Mouse (Mus musculus) midbrain, embryonic 11.5 days (tissue): ENCODE results near the gene Kdelc2. TPM values are rescaled to one million over a fixed set of nuclear protein-coding genes. Genes with fewer than 3 reads are reported as not detected.

ENCODE experiments used
- ATAC-seq: fragments of 200-750 bp; cut with Nextera tagmentation; 2 replicates; pipeline ENCODE4 v1.8.0; 2017; ENCODE audit warnings: moderate TSS enrichment, moderate library complexity; ENCODE audit not compliant: low FRiP score
- DNase-seq: peaks from one replicate; pipeline ENCODE4 v3.0.0; 2015; ENCODE audit warnings: low spot score; ENCODE audit errors: missing footprints
- H3K27ac ChIP-seq: fragments of 300-500 bp; sonication (generic); 2 replicates; pipeline ENCODE4 v1.5.1; 2014; ENCODE audit warnings: low read depth, low read length
- H3K27me3 ChIP-seq: fragments of 300-500 bp; sonication (generic); 2 replicates; pipeline ENCODE4 v1.6.1; 2014; ENCODE audit warnings: mild to moderate bottlenecking, low read length, moderate library complexity, mixed read lengths; ENCODE audit not compliant: control insufficient read depth, insufficient read depth
- H3K36me3 ChIP-seq: fragments of 300-500 bp; sonication (generic); 2 replicates; pipeline ENCODE4 v1.6.1; 2014; ENCODE audit warnings: mild to moderate bottlenecking, low read length, moderate library complexity, mixed read lengths; ENCODE audit not compliant: control insufficient read depth, insufficient read depth
- H3K4me1 ChIP-seq: fragments of 300-500 bp; sonication (generic); 2 replicates; pipeline ENCODE4 v1.6.1; 2014; ENCODE audit warnings: low read length; ENCODE audit not compliant: control insufficient read depth, insufficient read depth
- H3K4me2 ChIP-seq: fragments of 300-500 bp; sonication (generic); 2 replicates; pipeline ENCODE4 v1.6.1; 2014; ENCODE audit warnings: mild to moderate bottlenecking, moderate library complexity
- H3K4me3 ChIP-seq: fragments of 300-500 bp; sonication (generic); 2 replicates; pipeline ENCODE4 v1.5.1; 2014; ENCODE audit warnings: low read depth, low read length
- H3K9ac ChIP-seq: fragments of 300-500 bp; sonication (generic); 2 replicates; pipeline ENCODE4 v1.6.1; 2014; ENCODE audit warnings: low read length
- H3K9me3 ChIP-seq: fragments of 300-500 bp; sonication (generic); 2 replicates; pipeline ENCODE4 v1.6.1; 2016; ENCODE audit warnings: low read length; ENCODE audit not compliant: control insufficient read depth
- WGBS: fragments of 180-500 bp; shearing (Covaris S2); extraction: QIAGEN DNeasy Blood & Tissue Kit; methylation state at CpG from one replicate; pipeline ENCODE4 v1.1.7; 2014; 5-methylcytosine and 5-hydroxymethylcytosine counted together
- polyA plus RNA-seq: library from polyadenylated mRNA; unstranded; fragments of >200 nt; fragmentation: Nextera tagmentation; extraction: Ambion mirVana; gene quantifications from 2 replicates; pipeline ENCODE4 v1.2.1, GENCODE M21; 2014

Kdelc2 gene
- polyA plus RNA-seq, 1 experiment from 2014 or later = 11.0 TPM

- Histone ChIP-seq H3K36me3 (no peaks in the 10 kb centered on the region), H3K27me3 (peaks cover 2% of the 10 kb centered on the region; the same call in 1 of the 2 replicates), H3K4me3 (no peak overlapping the region), H3K4me2 (no peak overlapping the region), H3K9me3 (no peaks in the 10 kb centered on the region), H3K4me1 (no peaks in the 10 kb centered on the region), H3K9ac (no peak overlapping the region), H3K27ac (no peak overlapping the region)
- DNase-seq (no peak), ATAC-seq (no peak)
- 77% methylated on average over 6 of the region's 6 CpGs for whole genome bisulfite sequencing
These were observed 37.4 kb upstream of the Kdelc2 start for GRCm38 (mm10) chr9:53346402-53346801.

- H3K36me3 ChIP-seq = no peaks in the 10 kb centered on the region
- no peak overlapping the region for H3K4me3 ChIP-seq
- H3K27me3 ChIP-seq = no peaks in the 10 kb centered on the region
- WGBS = 85% methylated on average over 1 of the region's 1 CpGs
- no peak overlapping the region for H3K9ac ChIP-seq
- H3K27ac ChIP-seq = no peak overlapping the region
- no peaks in the 10 kb centered on the region for H3K4me1 ChIP-seq
- no peak overlapping the region for H3K4me2 ChIP-seq
- ATAC-seq = no peak
- no peaks in the 10 kb centered on the region for H3K9me3 ChIP-seq
- DNase-seq = no peak
These were observed 34.6 kb upstream of the Kdelc2 start for GRCm38 (mm10) chr9:53349211-53349610.

GRCm38 (mm10) chr9:53350331-53350730, 33.5 kb upstream of the Kdelc2 start:
- ATAC-seq (no peak), DNase-seq (no peak)
- Histone ChIP-seq H3K4me2 (no peak overlapping the region), H3K27ac (no peak overlapping the region), H3K9me3 (no peaks in the 10 kb centered on the region), H3K9ac (no peak overlapping the region), H3K4me1 (no peaks in the 10 kb centered on the region), H3K36me3 (no peaks in the 10 kb centered on the region), H3K4me3 (no peak overlapping the region), H3K27me3 (no peaks in the 10 kb centered on the region)
- WGBS = 91% methylated on average over 2 of the region's 2 CpGs

- no peaks in the 10 kb centered on the region for H3K4me1 ChIP-seq
- H3K4me3 ChIP-seq = no peak overlapping the region
- ATAC-seq (no peak), DNase-seq (no peak)
- H3K36me3 ChIP-seq = no peaks in the 10 kb centered on the region
- H3K27me3 ChIP-seq = no peaks in the 10 kb centered on the region
- H3K9ac ChIP-seq = no peak overlapping the region
- H3K9me3 ChIP-seq = no peaks in the 10 kb centered on the region
- no peak overlapping the region for H3K4me2 ChIP-seq
- no peak overlapping the region for H3K27ac ChIP-seq
- WGBS = 89% methylated on average over 6 of the region's 6 CpGs
These were observed 31.9 kb upstream of the Kdelc2 start for GRCm38 (mm10) chr9:53351899-53352298.

- H3K9ac ChIP-seq = no peak overlapping the region
- H3K4me3 ChIP-seq = no peak overlapping the region
- H3K4me1 ChIP-seq = no peaks in the 10 kb centered on the region
- WGBS = 87% methylated on average over 5 of the region's 5 CpGs
- H3K27me3 ChIP-seq = no peaks in the 10 kb centered on the region
- DNase-seq (no peak), ATAC-seq (no peak)
- H3K36me3 ChIP-seq = no peaks in the 10 kb centered on the region
- no peak overlapping the region for H3K27ac ChIP-seq
- H3K4me2 ChIP-seq = no peak overlapping the region
- no peaks in the 10 kb centered on the region for H3K9me3 ChIP-seq
These were observed 30.7 kb upstream of the Kdelc2 start for GRCm38 (mm10) chr9:53353161-53353560.

GRCm38 (mm10) chr9:53356219-53357155, 27.3 kb upstream of the Kdelc2 start:
- Histone ChIP-seq H3K9ac (no peak overlapping the region), H3K4me3 (no peak overlapping the region), H3K9me3 (no peaks in the 10 kb centered on the region), H3K4me1 (no peaks in the 10 kb centered on the region), H3K27ac (no peak overlapping the region), H3K36me3 (no peaks in the 10 kb centered on the region), H3K27me3 (no peaks in the 10 kb centered on the region), H3K4me2 (no peak overlapping the region)
- ATAC-seq = no peak
- 70% methylated on average over 14 of the region's 14 CpGs for WGBS
- DNase-seq = no peak

GRCm38 (mm10) chr9:53371339-53371738, 12.5 kb upstream of the Kdelc2 start:
- ATAC-seq (no peak), DNase-seq (no peak)
- H3K4me3 ChIP-seq = no peak overlapping the region
- no peaks in the 10 kb centered on the region for H3K27me3 ChIP-seq
- H3K36me3 ChIP-seq = no peaks in the 10 kb centered on the region
- H3K9ac ChIP-seq = no peak overlapping the region
- no peaks in the 10 kb centered on the region for H3K4me1 ChIP-seq
- H3K27ac ChIP-seq = no peak overlapping the region
- no peak overlapping the region for H3K4me2 ChIP-seq
- no peaks in the 10 kb centered on the region for H3K9me3 ChIP-seq
- 82% methylated on average over 3 of the region's 3 CpGs for WGBS

- ATAC-seq (no peak), DNase-seq (no peak)
- Histone ChIP-seq H3K36me3 (no peaks in the 10 kb centered on the region), H3K9me3 (no peaks in the 10 kb centered on the region), H3K9ac (no peak overlapping the region), H3K4me2 (no peak overlapping the region), H3K4me1 (no peaks in the 10 kb centered on the region), H3K27ac (no peak overlapping the region), H3K27me3 (no peaks in the 10 kb centered on the region), H3K4me3 (no peak overlapping the region)
- WGBS = 79% methylated on average over 4 of the region's 4 CpGs
These were observed 7.9 kb upstream of the Kdelc2 start for GRCm38 (mm10) chr9:53375907-53376306.

- ATAC-seq = no peak
- WGBS = 84% methylated on average over 13 of the region's 13 CpGs
- no peaks in the 10 kb centered on the region for H3K4me1 ChIP-seq
These were observed 7.0 kb upstream of the Kdelc2 start for GRCm38 (mm10) chr9:53376820-53377219.

More at GRCm38 (mm10) chr9:53376820-53377219, 7.0 kb upstream of the Kdelc2 start:
- Histone ChIP-seq H3K9ac (no peak overlapping the region), H3K4me3 (no peak overlapping the region), H3K4me2 (no peak overlapping the region), H3K9me3 (no peaks in the 10 kb centered on the region), H3K27ac (no peak overlapping the region), H3K27me3 (no peaks in the 10 kb centered on the region), H3K36me3 (no peaks in the 10 kb centered on the region)
- DNase-seq = no peak
